Mouse (Mus musculus) adrenal gland, postnatal 25 days (tissue): ENCODE measurements around the gene Trpv2. TPM values are rescaled to one million over a fixed set of nuclear protein-coding genes. Genes with fewer than 3 reads are reported as not detected.

ENCODE experiments used
- DNase-seq: peaks from one replicate; pipeline ENCODE4 v3.0.0; 2021; ENCODE audit warnings: mixed read lengths
- long read RNA-seq: library from polyadenylated mRNA; stranded (forward); transcript quantifications from one replicate; pipeline ENCODE4 v2.0.0, GENCODE M21; 2021
- total RNA-seq: library from RNA; stranded (reverse); gene quantifications from 2 replicates; pipeline ENCODE4 v1.2.3, GENCODE M21; 2021

Trpv2 gene
- total RNA-seq: 1.6 and 1.9 TPM in 2 replicates
- long read RNA-seq, partial matches to known transcripts: 1 of 1 reads
- long read RNA-seq, other reads (novel, unspliced or antisense): 0 of 1 reads

GRCm38 (mm10) chr11:62573959-62574702 is at the start of gene Trpv2:
Gene Trpv2 (plus strand): TSS chr11:62574486.
- DNase-seq: no peak

DNA sequence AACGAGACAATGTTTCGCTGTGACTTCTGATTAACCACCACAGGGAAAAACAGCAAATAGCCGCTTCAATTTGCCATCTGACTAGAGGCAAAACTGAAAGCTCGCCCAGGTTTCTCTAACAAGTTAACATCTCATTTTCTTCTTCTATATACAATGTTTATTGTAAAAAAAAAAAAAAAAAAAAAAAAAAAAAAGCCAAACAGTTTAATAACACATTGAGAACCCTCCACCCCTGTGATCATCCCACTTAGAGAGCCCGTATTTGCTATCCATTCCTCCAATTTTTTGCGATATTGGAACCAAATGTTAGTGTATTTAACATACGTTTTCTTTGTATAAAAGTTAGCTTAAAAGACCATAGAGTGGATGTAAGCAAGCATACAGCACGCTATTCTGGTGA is 37.2 kb upstream of the Trpv2 start:
- no peak for DNase-seq

- no peak for DNase-seq
Measured at GRCm38 (mm10) chr11:62537590-62537989, 36.7 kb upstream of the Trpv2 start.

- DNase-seq: peak; percentile 60
Measured at GRCm38 (mm10) chr11:62538321-62539088, 35.8 kb upstream of the Trpv2 start.

DNA sequence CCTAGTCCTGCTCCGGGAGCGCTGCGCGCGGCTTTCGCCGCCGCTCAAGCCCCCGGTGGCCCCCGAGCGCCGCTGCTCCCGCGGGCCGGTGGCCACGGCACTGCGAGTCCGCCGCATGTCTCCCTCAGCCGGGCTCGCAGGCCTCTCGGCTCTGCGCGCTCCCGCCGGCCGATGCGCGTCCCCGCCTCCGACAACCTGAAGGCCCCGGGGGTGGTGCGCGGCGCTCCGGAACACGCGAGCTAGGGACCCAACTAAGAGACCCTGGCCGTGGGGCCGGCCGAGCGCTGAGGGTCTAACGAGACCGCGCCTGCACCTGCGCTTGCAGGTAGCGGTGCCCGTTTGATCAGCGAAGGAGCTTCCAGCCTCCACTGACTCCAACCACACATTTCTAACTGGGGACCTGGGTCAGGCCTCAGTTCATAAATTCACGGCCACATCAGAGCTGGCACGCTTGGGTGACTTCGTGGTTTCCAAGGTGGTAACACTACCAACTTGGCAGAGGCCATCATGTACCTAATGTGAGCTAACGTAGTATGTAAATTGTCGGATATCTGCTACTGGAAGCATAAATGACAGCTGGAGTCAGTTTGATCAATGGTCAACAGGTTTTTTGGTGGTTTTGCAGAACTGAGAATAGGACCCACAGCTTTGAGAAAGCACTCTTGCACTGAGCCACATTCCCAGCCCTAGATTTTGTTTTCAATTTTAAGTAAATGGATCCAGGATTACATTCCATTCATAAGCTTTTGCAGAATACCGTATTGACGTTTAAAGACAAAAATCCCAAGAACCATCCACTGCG is 35.0 kb upstream of the Trpv2 start, which contains the start of gene Cenpv:
TSS of gene Cenpv (minus strand) at position 173 of the 802 bp plus-strand sequence.
- peak; percentile 81 for DNase-seq

- DNase-seq: no peak
Measured at GRCm38 (mm10) chr11:62540167-62540566, 34.1 kb upstream of the Trpv2 start.

DNA sequence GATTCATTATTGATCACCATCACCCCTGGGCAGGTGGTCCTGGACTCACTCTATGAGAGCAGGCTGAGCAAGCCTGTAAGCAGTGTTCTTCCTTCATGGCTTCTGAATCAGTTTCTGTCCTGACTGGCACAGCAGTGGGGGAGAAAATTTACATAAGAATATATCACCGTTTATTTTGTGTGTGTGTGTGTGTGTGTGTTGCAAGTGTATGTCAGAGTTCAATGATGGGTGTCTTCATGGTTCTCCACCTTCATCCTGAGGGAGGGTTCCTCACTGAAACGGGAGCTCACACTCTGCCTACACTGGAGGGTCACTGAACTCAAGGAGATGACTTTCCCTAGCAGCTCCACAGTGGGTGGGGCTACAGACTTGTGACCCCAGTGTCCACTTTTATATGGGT is 33.3 kb upstream of the Trpv2 start:
- DNase-seq: no peak

- no peak for DNase-seq
Measured at GRCm38 (mm10) chr11:62541581-62541980, 32.7 kb upstream of the Trpv2 start.

DNA sequence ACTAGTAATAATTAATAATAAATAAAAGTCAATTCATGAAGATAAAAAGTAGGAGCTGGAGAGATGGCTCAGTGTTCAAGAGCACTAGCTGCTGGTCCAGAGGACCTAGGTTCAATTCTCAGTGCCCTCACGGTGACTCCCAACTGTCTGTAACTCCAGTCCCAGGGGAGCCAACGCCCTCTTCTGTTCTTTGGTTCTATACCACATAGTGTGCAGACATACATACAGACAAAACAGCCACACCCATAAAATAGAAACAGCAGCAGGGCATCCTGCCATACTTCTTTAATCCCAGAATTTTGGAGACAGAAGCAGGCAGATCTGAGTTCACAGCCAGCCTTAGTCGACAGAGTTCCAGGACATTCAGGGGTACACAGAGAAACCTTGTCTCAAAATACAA is 30.3 kb upstream of the Trpv2 start:
- no peak for DNase-seq

- DNase-seq: peak; percentile 81
Measured at GRCm38 (mm10) chr11:62549782-62550181, 24.5 kb upstream of the Trpv2 start.

DNA sequence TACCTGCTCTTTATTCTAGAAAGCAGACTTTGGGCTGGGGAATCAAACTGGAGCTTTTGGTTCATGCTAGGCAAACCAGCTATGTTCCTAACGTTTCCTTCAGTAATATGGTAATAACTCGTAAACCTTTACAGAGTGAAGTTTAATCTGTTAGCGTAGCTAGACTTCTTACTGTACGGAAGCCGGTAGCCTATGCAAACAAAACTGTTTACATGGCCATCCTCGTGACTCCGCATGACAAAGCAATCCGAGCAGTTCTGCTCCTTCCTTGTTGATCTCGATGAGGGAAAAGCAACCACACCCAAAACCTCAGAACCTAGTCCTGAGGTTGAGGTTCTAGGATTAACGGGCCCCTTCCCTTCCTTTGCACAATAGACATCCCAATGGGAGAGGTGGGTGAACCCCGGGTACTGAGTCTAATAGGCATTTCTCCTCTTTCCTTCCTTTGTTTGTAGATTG is 24.0 kb upstream of the Trpv2 start:
- DNase-seq: peak; percentile 12

DNA sequence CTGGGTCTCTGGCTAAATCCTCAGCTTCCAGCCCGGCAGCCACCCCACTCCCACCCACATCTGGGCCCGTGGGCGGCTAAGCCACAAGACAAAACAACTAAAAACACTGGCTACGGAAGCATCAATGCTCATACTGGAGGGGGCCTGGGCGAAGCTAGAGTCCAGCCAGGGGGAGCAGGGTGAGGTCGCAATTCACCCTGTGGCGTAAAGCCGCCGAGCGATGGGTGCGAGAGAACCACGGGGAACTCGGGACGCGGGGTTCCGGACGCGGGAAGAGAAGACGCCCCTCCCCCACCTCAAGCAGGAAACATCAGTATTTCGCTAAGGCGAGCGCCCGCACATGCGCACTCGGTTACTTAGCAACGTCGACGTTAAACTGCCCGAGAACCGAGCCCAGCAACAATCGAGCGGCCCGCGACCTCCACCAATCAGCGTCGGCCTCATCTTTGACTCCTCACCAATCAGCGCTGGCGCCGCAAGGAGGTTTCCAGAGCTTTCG is 23.5 kb upstream of the Trpv2 start, which contains the start of gene Ubb:
TSS of gene Ubb (plus strand) at position 445 of the 499 bp plus-strand sequence.
- DNase-seq: peak; percentile 99

- peak; percentile 91 for DNase-seq
Measured at GRCm38 (mm10) chr11:62551226-62552119, 22.8 kb upstream of the Trpv2 start.

GRCm38 (mm10) chr11:62553186-62553585 is 21.1 kb upstream of the Trpv2 start:
- no peak for DNase-seq

DNA sequence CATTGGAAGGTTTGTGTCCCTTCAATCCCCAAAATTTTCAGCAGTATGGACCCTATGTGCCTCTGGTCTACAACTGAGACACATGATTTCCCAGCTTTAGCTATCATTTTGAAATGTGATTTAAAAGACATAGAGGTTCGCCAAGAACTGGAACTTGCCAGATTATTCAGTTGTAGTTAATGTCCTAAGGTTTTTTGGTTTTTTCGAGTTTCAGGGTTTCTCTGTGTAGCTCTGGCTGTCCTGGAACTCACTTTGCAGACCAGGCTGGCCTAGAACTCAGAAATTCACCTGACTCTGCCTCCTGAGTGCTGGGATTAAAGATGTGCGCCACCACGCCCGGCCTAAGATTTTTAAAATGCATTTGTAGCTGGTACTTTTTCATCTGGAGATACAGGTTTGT is 20.7 kb upstream of the Trpv2 start:
- no peak for DNase-seq

GRCm38 (mm10) chr11:62554163-62554855 is 20.0 kb upstream of the Trpv2 start:
- no peak for DNase-seq

DNA sequence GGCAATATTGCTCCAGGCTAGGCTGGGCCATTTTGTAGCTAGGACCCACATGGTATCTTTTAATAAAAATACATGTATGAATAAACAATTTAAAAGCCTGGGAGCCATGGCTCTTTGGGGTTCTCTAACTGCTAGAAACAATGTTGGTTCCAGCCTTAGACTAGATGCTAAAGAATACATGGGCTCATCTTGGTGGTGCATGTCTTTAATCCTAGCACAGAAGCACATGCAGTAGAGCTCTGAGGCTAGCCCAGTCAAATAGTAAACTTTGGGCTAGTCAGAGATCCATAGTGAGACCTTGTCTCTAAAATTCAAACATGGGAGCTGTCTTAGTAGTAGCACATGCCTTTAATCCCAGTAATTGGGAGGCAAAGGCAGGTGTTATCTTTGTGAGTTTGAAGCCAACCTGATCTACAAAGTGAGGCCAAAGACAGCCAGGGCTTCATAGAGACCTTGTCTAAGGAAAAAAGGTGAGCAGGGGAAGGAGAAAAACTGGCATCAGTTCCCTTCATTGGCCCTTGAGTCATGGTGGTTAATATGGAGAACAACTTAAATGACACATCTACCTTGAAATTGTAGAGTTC is 19.3 kb upstream of the Trpv2 start:
- DNase-seq: no peak

GRCm38 (mm10) chr11:62555896-62556412 is 18.3 kb upstream of the Trpv2 start:
- DNase-seq: no peak

- DNase-seq: no peak
Measured at GRCm38 (mm10) chr11:62557205-62557604, 17.1 kb upstream of the Trpv2 start.

GRCm38 (mm10) chr11:62558152-62558551 is 16.1 kb upstream of the Trpv2 start:
- no peak for DNase-seq
